Mouse (Mus musculus) v-Abl transformed pro-B cells (cell line): Measurements from ENCODE around the gene Pmpcb.

Source experiments
- in situ Hi-C, 2 experiments: fragments of 400-800 bp; cut with MboI; formaldehyde crosslinking; loops; one replicate each; pipeline ENCODE4 v1.15.1; 2025; ENCODE audit not compliant: unreplicated experiment in 2 of 2

The Pmpcb gene

DNA sequence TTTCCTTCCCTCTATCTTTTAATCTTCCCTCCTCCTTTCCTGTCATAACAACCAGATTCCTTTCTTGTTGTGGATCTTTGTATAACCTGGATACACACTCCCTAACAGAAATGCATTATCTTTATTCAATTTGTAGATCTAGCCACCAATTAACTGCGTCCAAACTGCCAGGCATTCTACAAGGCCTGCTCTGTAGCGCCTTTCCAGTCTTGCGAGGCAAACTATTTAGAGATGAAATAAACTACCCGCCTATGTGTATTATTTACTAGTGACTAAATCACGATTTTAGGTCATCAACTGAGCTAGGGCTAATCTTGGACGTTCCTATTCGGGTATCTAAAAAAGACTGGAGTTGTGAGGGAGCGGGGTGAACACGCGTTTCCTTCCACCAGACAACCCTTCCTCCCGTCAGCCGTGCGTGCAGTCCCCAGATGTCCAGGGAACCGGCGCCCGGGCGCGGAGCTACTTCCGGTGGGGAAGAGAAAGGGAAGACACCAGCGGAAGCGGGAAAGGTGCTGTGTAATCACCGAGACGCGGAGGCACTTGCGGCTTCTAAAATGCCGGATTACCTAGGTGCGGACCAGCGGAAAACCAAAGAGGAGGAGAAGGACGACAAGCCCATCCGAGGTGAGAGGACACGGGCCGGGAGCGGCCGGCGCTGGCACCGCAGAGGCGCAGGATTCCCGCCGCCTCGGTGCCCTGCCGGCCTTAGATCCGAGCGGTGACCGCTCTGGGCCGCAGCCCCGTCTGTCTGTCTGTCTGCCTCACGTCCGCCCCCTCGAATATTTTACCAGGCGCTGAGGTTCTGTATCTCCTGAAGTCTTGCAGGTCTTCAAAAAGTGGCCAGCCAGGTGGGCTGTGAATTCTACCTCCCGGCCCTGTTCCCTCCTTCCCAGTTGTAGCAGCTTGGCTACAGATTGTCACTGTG, 49.6 kb downstream of the Pmpcb start:
- in situ Hi-C loops, result loop anchor here in 1 of 2 experiments (10.0 to 25.0 kb wide), 2 partner anchors 832 to 1851 kb away; partner anchors contain the start of gene Rsbn1l

DNA sequence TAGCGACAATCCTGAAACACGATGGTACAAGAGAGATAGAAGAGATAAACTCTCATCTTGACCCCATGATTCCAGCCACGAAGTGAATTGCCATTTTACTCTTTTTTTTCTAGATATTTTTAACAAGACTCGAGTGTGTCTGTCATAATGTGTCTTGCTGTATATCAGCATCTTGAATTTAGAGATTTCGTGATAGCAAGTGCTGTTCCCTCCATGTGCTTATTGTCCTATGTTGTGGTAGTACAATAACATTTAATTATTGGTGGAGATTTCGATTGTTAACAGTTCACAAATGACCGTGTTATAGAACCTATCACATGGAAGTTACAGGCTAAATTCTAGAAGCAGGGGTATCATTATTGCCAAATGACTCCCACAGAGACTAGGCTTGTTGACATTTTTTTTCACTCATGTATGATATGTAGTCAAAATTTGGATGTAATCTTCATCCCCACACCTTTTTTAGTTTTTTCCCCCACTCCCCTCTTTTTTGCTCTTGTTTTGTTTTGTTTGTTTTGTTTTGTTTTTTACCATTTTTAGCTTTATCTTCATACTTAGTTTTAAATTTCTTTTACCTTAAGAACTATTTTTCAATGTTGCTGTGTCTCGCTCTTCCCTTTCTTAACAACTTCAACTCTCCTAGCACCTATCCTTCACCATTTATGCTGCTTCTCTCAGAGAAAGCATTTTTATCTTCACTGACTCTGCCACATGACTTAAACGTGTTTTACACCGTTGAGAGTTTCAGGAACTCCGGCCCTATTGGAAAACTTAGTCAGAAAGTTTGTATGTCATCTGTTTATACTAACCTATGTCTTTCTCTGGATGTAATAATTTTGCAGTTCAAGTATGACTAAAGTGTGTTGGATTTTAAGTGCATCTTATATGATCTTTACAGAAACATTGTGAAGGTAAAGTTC, 50.5 kb downstream of the Pmpcb start:
- in situ Hi-C loops, result loop anchor here in 1 of 2 experiments (10.0 to 25.0 kb wide), 2 partner anchors 833 to 1850 kb away; partner anchors contain the start of gene Rsbn1l

DNA sequence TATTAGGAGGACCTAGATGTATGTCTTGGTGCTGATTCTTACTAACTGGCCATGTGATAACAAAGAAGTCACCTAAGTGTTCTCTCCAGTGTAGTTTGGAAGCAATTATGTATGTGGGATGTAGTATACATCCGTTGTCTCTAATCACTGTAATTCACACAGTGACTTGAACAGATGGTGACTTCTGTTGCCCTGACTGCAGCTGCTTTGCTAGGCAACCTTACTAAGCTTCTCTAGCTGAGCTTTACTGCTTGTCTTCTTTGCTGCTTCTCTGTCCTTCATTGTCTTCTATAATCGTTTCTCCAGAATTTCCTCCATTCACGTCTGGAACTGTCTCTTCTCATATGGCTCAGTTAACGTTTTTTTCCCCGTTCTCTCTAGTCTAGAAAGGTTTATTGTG, 52.1 kb downstream of the Pmpcb start:
- in situ Hi-C loops, result loop anchor here in 1 of 2 experiments (10.0 to 25.0 kb wide), 2 partner anchors 834 to 1848 kb away; partner anchors contain the start of gene Rsbn1l

DNA sequence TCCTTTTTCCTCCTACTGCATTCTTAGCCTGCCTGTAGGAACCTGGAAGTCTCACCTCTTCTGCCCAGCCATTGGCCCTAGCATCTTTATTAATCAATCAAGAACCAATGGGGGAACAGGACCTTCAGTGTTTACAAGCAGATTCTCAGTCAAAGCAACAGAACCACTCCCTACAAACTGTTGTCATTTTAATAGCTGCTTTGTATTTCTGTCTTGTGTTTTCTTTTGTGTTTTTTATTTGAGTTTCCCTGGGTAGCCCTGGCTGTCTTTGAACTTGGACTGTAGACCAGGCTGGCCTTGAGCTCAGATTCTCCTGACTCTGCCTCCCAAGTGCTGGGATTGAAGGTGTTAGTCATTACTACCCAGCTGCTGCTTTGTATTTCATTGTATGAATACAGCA, 55.2 kb downstream of the Pmpcb start:
- in situ Hi-C loops, result loop anchor here in 1 of 2 experiments (25.0 kb wide), 1 partner anchor 1845 kb away; no protein-coding TSS in a partner anchor

DNA sequence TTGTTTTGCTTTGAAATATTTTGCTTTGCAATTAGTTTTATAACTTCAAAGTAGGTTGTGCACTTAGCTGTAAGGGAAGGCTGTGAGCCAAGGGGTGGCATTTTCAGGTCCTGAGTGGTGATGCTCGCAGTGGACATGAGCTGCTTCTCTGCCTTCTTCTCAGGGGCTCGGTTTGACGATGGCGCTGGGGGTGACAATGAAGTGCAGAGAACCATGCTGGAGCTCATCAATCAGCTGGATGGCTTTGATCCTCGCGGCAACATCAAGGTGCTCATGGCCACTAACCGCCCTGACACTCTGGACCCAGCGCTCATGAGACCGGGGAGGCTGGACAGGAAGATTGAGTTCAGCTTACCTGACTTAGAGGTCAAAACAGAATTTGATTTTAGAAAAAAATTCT, 66.0 kb downstream of the Pmpcb start:
- in situ Hi-C loops, result no loop called here

DNA sequence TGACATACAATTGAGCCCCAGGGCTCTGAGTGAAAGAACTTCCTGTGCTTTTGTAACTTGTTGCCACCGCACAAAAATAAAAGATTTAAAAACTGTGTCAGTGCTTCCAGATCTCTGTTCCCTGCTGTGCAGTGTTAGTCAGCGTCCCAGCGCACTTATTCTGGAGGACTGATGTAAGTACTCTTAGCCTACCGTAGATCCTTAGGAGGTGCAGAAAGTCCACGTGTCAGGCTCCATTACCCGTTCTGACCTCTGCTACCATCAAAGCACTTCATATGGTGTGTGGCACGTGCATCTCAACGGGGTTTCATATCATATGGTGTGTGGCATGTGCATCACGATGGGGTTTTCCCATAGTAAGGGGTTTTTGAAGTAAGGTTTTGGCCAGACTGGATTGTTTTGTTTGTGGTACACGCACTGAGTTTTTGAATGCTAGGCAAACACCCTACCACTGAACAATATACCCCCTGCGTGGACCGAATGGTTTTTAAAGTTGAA, 66.8 kb downstream of the Pmpcb start:
- in situ Hi-C loops, result no loop called here

DNA sequence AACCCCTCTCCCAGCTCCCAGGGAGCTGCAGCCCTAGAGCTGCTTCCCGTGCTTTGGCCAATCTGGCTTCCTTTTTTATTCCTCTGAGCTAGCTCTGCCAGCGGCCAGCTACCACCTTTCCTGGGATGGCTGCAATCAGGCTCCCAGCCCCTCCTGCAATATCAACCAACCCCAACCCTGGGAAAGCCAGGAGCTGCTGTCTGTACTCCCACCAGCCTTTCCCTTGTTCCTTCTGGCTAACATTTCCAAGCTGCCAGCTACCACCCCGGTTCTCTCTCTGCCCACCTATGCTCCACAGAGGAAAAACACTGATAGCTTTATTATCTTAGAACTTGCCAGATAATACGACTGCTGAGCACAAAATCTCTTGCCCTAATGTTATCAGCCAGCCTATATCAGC, 67.9 kb downstream of the Pmpcb start:
- in situ Hi-C loops, result no loop called here
